Mouse (Mus musculus) midbrain, embryonic 10.5 days (tissue): ENCODE data around the gene Ranbp1. TPM values are rescaled to one million over a fixed set of nuclear protein-coding genes. Genes with fewer than 3 reads are reported as not detected.
A peak's percentile ranks its signal among the peaks of the same experiment; 100 is the strongest.

Source experiments
- microRNA counts: library from miRNA; unstranded; fragments of <30 nt; microRNA quantifications from one replicate; lab custom pipeline; 2017
- microRNA-seq: library from miRNA; unstranded; fragments of <30 nt; microRNA quantifications from one replicate; pipeline ENCODE4, GENCODE M21; 2017
- polyA plus RNA-seq: library from polyadenylated mRNA; unstranded; fragments of >200 nt; fragmentation: Nextera tagmentation; extraction: Ambion mirVana; gene quantifications from 2 replicates; pipeline ENCODE4 v1.2.1, GENCODE M21; 2016

Gene Ranbp1
- polyA plus RNA-seq, 1 experiment from 2014 or later = 1,334 TPM

MicroRNAs within 50 kb of the gene (microRNA counts, 519-probe panel; counts per million panel counts)
- not detected for microRNA mmu-miR-1306 (lab: Ali Mortazavi, UCI)

Small RNA genes lying within 50 kb of the gene (microRNA-seq; reads per million reads assigned to microRNA genes)
- gene Gm24572 (14.7 reads per million, percentile 27 among the genes with 10 or more reads in this experiment), gene Mir1306 (534 reads per million, percentile 69 among the genes with 10 or more reads in this experiment)

Other genes with a start within 250 kb of the Ranbp1 start
- 158 and 162 TPM in 2 replicates for gene Dgcr6, start 195.9 kb downstream of the Ranbp1 start, polyA plus RNA-seq
- 13.0 and 15.1 TPM in 2 replicates for gene Prodh, start 158.5 kb downstream of the Ranbp1 start, polyA plus RNA-seq
- gene Rtn4r, start 121.1 kb downstream of the Ranbp1 start, polyA plus RNA-seq = 1.8 and 2.2 TPM in 2 replicates
- gene Ccdc188, start 30.9 kb downstream of the Ranbp1 start, polyA plus RNA-seq = not detected in 2 replicates
- 9.4 and 11.3 TPM in 2 replicates for gene Zdhhc8, start 13.6 kb downstream of the Ranbp1 start, polyA plus RNA-seq
- gene Trmt2a, start 53 bp downstream of the Ranbp1 start, polyA plus RNA-seq = 127 and 132 TPM in 2 replicates
- gene Gm49776, start 9.6 kb upstream of the Ranbp1 start, polyA plus RNA-seq = 1.9 and 2.2 TPM in 2 replicates
- gene Dgcr8, start 40.5 kb upstream of the Ranbp1 start, polyA plus RNA-seq = 46.1 and 47.6 TPM in 2 replicates
- gene Tango2, start 99.4 kb upstream of the Ranbp1 start, polyA plus RNA-seq = 40.1 and 45.2 TPM in 2 replicates
- 110 and 133 TPM in 2 replicates for gene Arvcf, start 99.5 kb upstream of the Ranbp1 start, polyA plus RNA-seq
- gene Txnrd2, start 177.7 kb upstream of the Ranbp1 start, polyA plus RNA-seq = 30.6 and 30.7 TPM in 2 replicates
- gene Comt, start 178.1 kb upstream of the Ranbp1 start, polyA plus RNA-seq = 62.0 and 66.0 TPM in 2 replicates
- gene Gnb1l, start 250.0 kb upstream of the Ranbp1 start, polyA plus RNA-seq = 13.3 and 16.0 TPM in 2 replicates